Mouse (Mus musculus) liver, postnatal 0 days (tissue): ENCODE results near the gene Pabpn1l. TPM values are rescaled to one million over a fixed set of nuclear protein-coding genes. Genes with fewer than 3 reads are reported as not detected.
A peak's percentile ranks its signal among the peaks of the same experiment; 100 is the strongest.

Source experiments
- ATAC-seq: fragments of 200-750 bp; cut with Nextera tagmentation; 2 replicates; pipeline ENCODE4 v1.8.0; 2017; ENCODE audit warnings: mild to moderate bottlenecking, moderate library complexity
- DNase-seq: peaks from one replicate; pipeline ENCODE4 v3.0.0-alpha.2; 2016
- H3K27ac ChIP-seq: fragments of 300-500 bp; sonication (generic); 2 replicates; pipeline ENCODE4 v1.5.1; 2014; ENCODE audit warnings: antibody characterized with exemption, moderate library complexity, mild to moderate bottlenecking, low read depth
- H3K27me3 ChIP-seq: fragments of 300-500 bp; sonication (generic); 2 replicates; pipeline ENCODE4 v1.6.1; 2014; ENCODE audit warnings: low read length, control low read depth, mixed read lengths; ENCODE audit not compliant: insufficient read depth
- H3K36me3 ChIP-seq: fragments of 300-500 bp; sonication (generic); replicated peaks from 2 replicates; pipeline ENCODE4 v1.6.1; 2014; ENCODE audit warnings: mild to moderate bottlenecking, control low read depth, low read length, moderate library complexity, mixed read lengths; ENCODE audit not compliant: insufficient read depth
- H3K4me1 ChIP-seq: fragments of 300-500 bp; sonication (generic); 2 replicates; pipeline ENCODE4 v1.6.1; 2014; ENCODE audit warnings: antibody characterized with exemption, mild to moderate bottlenecking, control low read depth; ENCODE audit not compliant: insufficient read depth
- H3K4me2 ChIP-seq: fragments of 300-500 bp; sonication (generic); 2 replicates; pipeline ENCODE4 v1.6.1; 2014; ENCODE audit warnings: low read depth, mild to moderate bottlenecking, low read length, moderate library complexity, mixed read lengths
- H3K4me3 ChIP-seq: fragments of 300-500 bp; sonication (generic); 2 replicates; pipeline ENCODE4 v1.5.1; 2014; ENCODE audit warnings: low read depth, low read length
- H3K9ac ChIP-seq: fragments of 300-500 bp; sonication (generic); replicated peaks from 2 replicates; pipeline ENCODE4 v1.6.1; 2014; ENCODE audit warnings: mild to moderate bottlenecking, moderate library complexity
- H3K9me3 ChIP-seq: fragments of 300-500 bp; sonication (generic); 2 replicates; pipeline ENCODE4 v1.6.1; 2016; ENCODE audit warnings: mild to moderate bottlenecking, control low read depth, low read length, mixed read lengths
- CTCF ChIP-seq: sonication (generic); IDR thresholded peaks from 2 replicates; pipeline ENCODE4 v1.5.1; 2016; ENCODE audit warnings: antibody characterized with exemption, low read depth
- EP300 ChIP-seq: IDR thresholded peaks from 2 replicates; pipeline ENCODE4 v1.6.1; 2016; ENCODE audit warnings: antibody characterized with exemption, low read depth, mild to moderate bottlenecking
- WGBS: fragments of 180-500 bp; shearing (Covaris S2); extraction: QIAGEN DNeasy Blood & Tissue Kit; methylation state at CpG from one replicate; pipeline ENCODE4 v1.1.7; 2014; ENCODE audit not compliant: insufficient replicate concordance; 5-methylcytosine and 5-hydroxymethylcytosine counted together
- polyA plus RNA-seq: library from polyadenylated mRNA; unstranded; fragments of >200 nt; fragmentation: Nextera tagmentation; extraction: Ambion mirVana; gene quantifications from 2 replicates; pipeline ENCODE4 v1.2.1, GENCODE M21; 2015

The Pabpn1l gene
- polyA plus RNA-seq, 1 experiment from 2014 or later: not detected

GRCm38 (mm10) chr8:122652643-122653042 is 30.1 kb upstream of the Pabpn1l start:
- H3K4me3 ChIP-seq: no peak overlapping the region
- H3K4me2 ChIP-seq: no peak overlapping the region
- peaks cover 6% of the 10 kb centered on the region for H3K36me3 ChIP-seq
- H3K9ac ChIP-seq: no peak overlapping the region
- TF ChIP-seq EP300: no peak
- no peak for TF ChIP-seq CTCF
- no peaks in the 10 kb centered on the region for H3K9me3 ChIP-seq
- 62% methylated on average over 6 of the region's 6 CpGs for whole genome bisulfite sequencing
- no peaks in the 10 kb centered on the region for H3K27me3 ChIP-seq
- H3K4me1 ChIP-seq: peaks cover 2% of the 10 kb centered on the region; the same call in 1 of the 2 replicates
- ATAC-seq (no peak), DNase-seq (no peak)
- no peak overlapping the region for H3K27ac ChIP-seq

DNA sequence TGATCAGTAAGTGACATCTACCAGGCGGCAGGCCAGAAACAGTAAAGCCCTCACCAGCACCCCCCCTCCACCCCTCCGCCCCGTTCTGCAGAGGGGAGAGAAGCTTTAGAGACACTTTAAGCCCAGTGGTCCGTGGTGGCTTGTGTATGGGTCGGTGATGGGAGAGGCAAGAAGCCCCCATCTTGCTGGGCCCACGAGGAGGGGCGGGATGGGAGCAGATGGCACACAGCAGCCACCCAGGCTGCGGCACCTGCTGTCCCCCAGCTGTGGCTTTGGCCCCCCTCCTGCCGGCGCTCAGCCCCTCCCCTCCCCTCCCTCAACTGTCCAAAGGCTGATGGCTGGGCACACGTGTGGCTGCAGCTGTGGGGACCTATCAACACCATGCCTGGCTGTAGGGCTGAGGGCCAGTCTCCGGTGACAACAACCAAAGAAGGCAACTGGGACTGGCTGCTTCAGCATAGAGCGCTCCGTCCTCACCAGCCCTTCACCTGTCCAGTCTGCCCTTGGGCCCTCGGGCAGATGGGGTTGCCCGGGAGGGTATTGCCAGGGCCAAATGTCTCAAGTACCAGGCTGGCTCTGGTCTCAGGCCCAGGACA is 28.9 kb upstream of the Pabpn1l start:
- Histone ChIP-seq H3K9me3 (no peaks in the 10 kb centered on the region), H3K36me3 (peaks cover 9% of the 10 kb centered on the region), H3K9ac (no peak overlapping the region), H3K4me3 (no peak overlapping the region), H3K27ac (no peak overlapping the region), H3K27me3 (no peaks in the 10 kb centered on the region), H3K4me2 (no peak overlapping the region), H3K4me1 (peaks cover 2% of the 10 kb centered on the region; the same call in 1 of the 2 replicates)
- DNase-seq: peak; percentile 54
- ATAC-seq: peak; percentile 24; the same call in 1 of the 2 replicates
- WGBS: 76% methylated on average over 15 of the region's 16 CpGs
- TF ChIP-seq CTCF (no peak), EP300 (no peak)

DNA sequence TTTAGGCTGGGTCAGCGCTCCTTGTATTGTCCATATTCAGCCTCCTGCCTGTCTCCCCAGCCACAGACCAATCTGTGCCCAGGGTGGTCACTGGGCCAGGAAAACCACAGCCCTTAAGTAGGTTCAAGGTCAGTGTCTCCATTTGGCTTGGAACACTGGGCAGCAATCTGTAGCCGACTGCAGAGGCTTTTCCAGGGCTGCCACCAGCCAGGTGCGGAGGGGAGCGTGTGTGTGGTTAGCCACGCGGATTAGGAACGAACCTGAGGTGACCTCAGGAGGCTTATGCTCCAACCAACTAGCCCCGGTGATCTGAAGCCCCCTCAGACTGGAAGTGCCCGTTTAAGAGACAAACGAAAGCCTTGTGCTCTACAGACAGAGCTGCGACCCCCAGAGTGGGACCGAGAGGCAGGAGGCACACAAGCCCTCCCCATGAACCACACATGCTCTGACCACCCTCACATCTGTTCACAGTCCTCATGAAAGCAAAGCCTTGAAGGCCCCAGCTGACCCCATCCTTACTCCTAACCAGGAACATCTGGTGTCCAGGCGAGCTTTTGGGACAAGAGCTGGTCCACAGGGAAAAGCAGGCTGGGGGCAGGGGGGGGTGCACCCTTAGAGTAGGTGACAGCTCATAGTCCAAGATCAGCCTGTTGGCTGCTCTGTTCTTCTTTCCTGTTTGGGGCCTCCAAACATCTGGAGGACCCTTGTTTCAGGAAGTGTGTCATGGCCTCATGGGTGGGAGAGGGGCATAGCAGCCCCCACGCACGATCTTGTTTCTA is 25.8 kb upstream of the Pabpn1l start:
- no peak for DNase-seq
- ATAC-seq: no peak
- no peak for TF ChIP-seq EP300
- no peak overlapping the region for H3K4me3 ChIP-seq
- no peak overlapping the region for H3K4me2 ChIP-seq
- H3K27me3 ChIP-seq: no peaks in the 10 kb centered on the region
- no peak overlapping the region for H3K27ac ChIP-seq
- H3K9me3 ChIP-seq: no peaks in the 10 kb centered on the region
- H3K36me3 ChIP-seq: peaks cover 11% of the 10 kb centered on the region
- H3K4me1 ChIP-seq: no peaks in the 10 kb centered on the region
- WGBS: 80% methylated on average over 15 of the region's 15 CpGs
- H3K9ac ChIP-seq: no peak overlapping the region

- DNase-seq (no peak), ATAC-seq (no peak)
- H3K4me1 ChIP-seq: no peaks in the 10 kb centered on the region
- no peak overlapping the region for H3K27ac ChIP-seq
- no peaks in the 10 kb centered on the region for H3K9me3 ChIP-seq
- no peak overlapping the region for H3K9ac ChIP-seq
- 77% methylated on average over 16 of the region's 16 CpGs for WGBS
- no peak overlapping the region for H3K4me3 ChIP-seq
- TF ChIP-seq CTCF (no peak), EP300 (no peak)
- no peaks in the 10 kb centered on the region for H3K27me3 ChIP-seq
- no peak overlapping the region for H3K4me2 ChIP-seq
- H3K36me3 ChIP-seq: peaks cover 11% of the 10 kb centered on the region
Observed at GRCm38 (mm10) chr8:122646337-122646736, 23.8 kb upstream of the Pabpn1l start.

- H3K27me3 ChIP-seq: no peaks in the 10 kb centered on the region
- WGBS: 65% methylated on average over 6 of the region's 6 CpGs
- no peak overlapping the region for H3K27ac ChIP-seq
- no peak overlapping the region for H3K4me2 ChIP-seq
- no peak overlapping the region for H3K4me3 ChIP-seq
- TF ChIP-seq EP300: no peak
- TF ChIP-seq CTCF: no peak
- H3K9ac ChIP-seq: no peak overlapping the region
- H3K36me3 ChIP-seq: peaks cover 9% of the 10 kb centered on the region
- H3K4me1 ChIP-seq: no peaks in the 10 kb centered on the region
- no peaks in the 10 kb centered on the region for H3K9me3 ChIP-seq
- ATAC-seq: no peak
- no peak for DNase-seq
Observed at GRCm38 (mm10) chr8:122644175-122644954, 21.8 kb upstream of the Pabpn1l start.

- DNase-seq (no peak), ATAC-seq (no peak)
- Histone ChIP-seq H3K4me2 (no peak overlapping the region), H3K36me3 (peaks cover 7% of the 10 kb centered on the region), H3K27ac (no peak overlapping the region), H3K4me1 (0 out of 2 replicates have a peak, but pooled peaks cover under 1% of the 10 kb centered on the region), H3K9ac (no peak overlapping the region), H3K9me3 (no peaks in the 10 kb centered on the region), H3K4me3 (no peak overlapping the region), H3K27me3 (no peaks in the 10 kb centered on the region)
- no peak for TF ChIP-seq CTCF
- TF ChIP-seq EP300: no peak
- WGBS: 66% methylated on average over 9 of the region's 9 CpGs
Observed at GRCm38 (mm10) chr8:122642071-122642470, 19.5 kb upstream of the Pabpn1l start.
